ENCODE assay signal across 20 mouse cellular contexts in the genomic region with DNA sequence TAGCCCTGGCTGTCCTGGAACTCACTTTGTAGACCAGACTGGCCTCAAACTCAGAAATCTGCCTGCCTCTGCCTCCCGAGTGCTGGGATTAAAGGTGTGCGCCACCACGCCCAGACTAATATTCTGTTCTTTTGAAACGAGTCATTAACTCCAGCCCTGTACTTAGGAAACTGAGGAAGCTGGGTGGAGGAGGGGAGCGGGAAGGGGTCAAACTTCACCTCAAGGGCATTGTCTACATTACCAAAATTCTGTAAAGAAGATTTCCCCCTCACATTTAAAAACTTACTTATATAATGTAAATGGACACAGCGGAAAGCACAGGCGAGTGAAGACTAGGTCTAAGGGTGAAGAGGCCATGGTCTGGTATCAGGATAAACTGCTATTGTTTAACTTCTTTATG. TPM values are rescaled to one million over a fixed set of nuclear protein-coding genes. Genes with fewer than 3 reads are reported as not detected.
DNase-seq lines count a peak whose midpoint lies in the region; ATAC-seq and TF ChIP-seq lines count a peak whose summit lies in the region.
"Had no signal": no experiment of that assay in that cellular context is flagged by ENCODE, and none has a peak within 500 bp of the region (broad histone marks: within the 10 kb centered on the region; RNA-seq: fewer than 3 reads in every experiment).

No protein-coding gene starts in this region.

- H3K4me2 ChIP-seq in kidney, embryonic 16.5 days (replicated peaks; ENCODE audit: low read depth, low read length) = no peak overlapping the region
- no peak overlapping the region for H3K4me2 ChIP-seq in lung, embryonic 14.5 days
- H3K4me2 ChIP-seq: forebrain, embryonic 13.5 days; heart, embryonic 11.5 days; heart, embryonic 15.5 days; hindbrain, embryonic 14.5 days had no signal

- WGBS in kidney, embryonic 16.5 days = 84% methylated on average over 7 of the region's 7 CpGs
- 85% methylated on average over 7 of the region's 7 CpGs for WGBS in lung, embryonic 14.5 days

- H3K4me3 ChIP-seq in kidney, embryonic 16.5 days (ENCODE audit: low read length) = no peak overlapping the region
- no peak overlapping the region for H3K4me3 ChIP-seq in lung, embryonic 14.5 days (ENCODE audit: low read depth, low read length)
- H3K4me3 ChIP-seq: embryonic facial prominence, embryonic 10.5 days; forebrain, embryonic 13.5 days; heart, embryonic 15.5 days; hindbrain, embryonic 10.5 days had no signal

- TF ChIP-seq CTCF in lung, embryonic 14.5 days (IDR thresholded peaks at IDR 0.05; ENCODE audit: low read depth) = no peak

- no peaks in the 10 kb centered on the region for H3K27me3 ChIP-seq in kidney, embryonic 16.5 days (ENCODE audit: insufficient read depth, low read length)
- no peaks in the 10 kb centered on the region for H3K27me3 ChIP-seq in lung, embryonic 14.5 days (ENCODE audit: insufficient read depth, low read length)
- H3K27me3 ChIP-seq: forebrain, embryonic 13.5 days; heart, embryonic 15.5 days had no signal

- no peak for ATAC-seq in kidney, embryonic 16.5 days (ENCODE audit: low FRiP score, low TSS enrichment)
- no peak for ATAC-seq in lung, embryonic 14.5 days (ENCODE audit: insufficient read depth)
- ATAC-seq: forebrain, embryonic 13.5 days; forebrain, postnatal 0 days; Patski had no signal

- H3K4me1 ChIP-seq in kidney, embryonic 16.5 days (ENCODE audit: insufficient read depth, low read length) = no peaks in the 10 kb centered on the region
- H3K4me1 ChIP-seq in lung, embryonic 14.5 days (ENCODE audit: insufficient read depth) = no peaks in the 10 kb centered on the region
- H3K4me1 ChIP-seq: embryonic facial prominence, embryonic 10.5 days; forebrain, embryonic 13.5 days; heart, embryonic 15.5 days; hindbrain, embryonic 10.5 days had no signal

- H3K27ac ChIP-seq in kidney, embryonic 16.5 days (ENCODE audit: low read length) = peak overlapping the region; percentile 67; the same call in 1 of the 2 replicates
- H3K27ac ChIP-seq in lung, embryonic 14.5 days (ENCODE audit: low read depth) = peak overlapping the region; percentile 13; the same call in 1 of the 2 replicates
- H3K27ac ChIP-seq: embryonic facial prominence, embryonic 10.5 days; forebrain, embryonic 13.5 days; hindbrain, embryonic 10.5 days; hindbrain, embryonic 14.5 days had no signal

- no peak overlapping the region for H3K9ac ChIP-seq in kidney, embryonic 16.5 days (replicated peaks; ENCODE audit: low read length)
- no peak overlapping the region for H3K9ac ChIP-seq in lung, embryonic 14.5 days
- H3K9ac ChIP-seq: forebrain, embryonic 13.5 days; forebrain, postnatal 0 days; heart, embryonic 15.5 days; hindbrain, embryonic 14.5 days had no signal

- H3K9me3 ChIP-seq in kidney, embryonic 16.5 days (ENCODE audit: low read length) = no peaks in the 10 kb centered on the region
- no peaks in the 10 kb centered on the region for H3K9me3 ChIP-seq in lung, embryonic 14.5 days (ENCODE audit: low read depth, low read length)
- H3K9me3 ChIP-seq: embryonic facial prominence, embryonic 10.5 days; forebrain, embryonic 13.5 days; heart, embryonic 15.5 days; hindbrain, embryonic 10.5 days had no signal

- no peaks in the 10 kb centered on the region for H3K36me3 ChIP-seq in kidney, embryonic 16.5 days (ENCODE audit: insufficient read depth, low read length)
- no peaks in the 10 kb centered on the region for H3K36me3 ChIP-seq in lung, embryonic 14.5 days (ENCODE audit: insufficient read depth)
- H3K36me3 ChIP-seq: embryonic facial prominence, embryonic 10.5 days; heart, embryonic 15.5 days; hindbrain, embryonic 10.5 days had no signal

- DNase-seq in kidney, postnatal 25 days = no peak
- DNase-seq in lung, embryonic 14.5 days = no peak
- no peak for DNase-seq in lung, postnatal 36 days
- DNase-seq in ES-CJ7 (ENCODE audit: low read depth, low spot score) = peak; percentile 63
- DNase-seq in urinary bladder, postnatal 14 days (ENCODE audit: low spot score) = no peak
- DNase-seq: adrenal gland, postnatal 25 days; cerebellum, adult 2 months; cerebellum, postnatal 10 days; forebrain, postnatal 0 days; gastrocnemius, postnatal 25 days had no signal

RNA-seq across cellular contexts. Expression of a gene that starts 24.4 kb away (rescaled TPM):
- 42.6 and 44.5 TPM in 2 replicates for polyA plus RNA-seq in kidney, embryonic 16.5 days (2015; fragmentation: Nextera tagmentation; extraction: Ambion mirVana)
- 29.0 and 33.9 TPM in 2 replicates for polyA plus RNA-seq in lung, embryonic 14.5 days (2014; fragmentation: Nextera tagmentation; extraction: Ambion mirVana)

RNA-seq across cellular contexts. Expression of a gene that starts 24.5 kb away (rescaled TPM):
- polyA plus RNA-seq in kidney, embryonic 16.5 days (2015; fragmentation: Nextera tagmentation; extraction: Ambion mirVana) = 130 and 136 TPM in 2 replicates
- 105 and 111 TPM in 2 replicates for polyA plus RNA-seq in lung, embryonic 14.5 days (2014; fragmentation: Nextera tagmentation; extraction: Ambion mirVana)

RNA-seq across cellular contexts. Expression of a gene that starts 41.4 kb away (rescaled TPM):
- polyA plus RNA-seq in kidney, embryonic 16.5 days (2015; fragmentation: Nextera tagmentation; extraction: Ambion mirVana) = 18.1 and 22.2 TPM in 2 replicates
- 37.6 and 42.6 TPM in 2 replicates for polyA plus RNA-seq in lung, embryonic 14.5 days (2014; fragmentation: Nextera tagmentation; extraction: Ambion mirVana)
- polyA plus RNA-seq: Patski had no signal

RNA-seq across cellular contexts. Expression of a gene that starts 44.9 kb away (rescaled TPM):
- 38.2 and 40.3 TPM in 2 replicates for polyA plus RNA-seq in kidney, embryonic 16.5 days (2015; fragmentation: Nextera tagmentation; extraction: Ambion mirVana)
- polyA plus RNA-seq in lung, embryonic 14.5 days (2014; fragmentation: Nextera tagmentation; extraction: Ambion mirVana) = 38.2 and 39.8 TPM in 2 replicates

RNA-seq across cellular contexts. Expression of a gene that starts 55.6 kb away (rescaled TPM):
- not detected in 2 replicates for polyA plus RNA-seq in kidney, embryonic 16.5 days (2015; fragmentation: Nextera tagmentation; extraction: Ambion mirVana)
- polyA plus RNA-seq in lung, embryonic 14.5 days (2014; fragmentation: Nextera tagmentation; extraction: Ambion mirVana) = not detected in 2 replicates
- polyA plus RNA-seq: adrenal gland, adult 2 months; cerebellum, adult 2 months; embryonic facial prominence, embryonic 10.5 days; embryonic facial prominence, embryonic 14.5 days; forebrain, embryonic 13.5 days; forebrain, postnatal 0 days; heart, embryonic 15.5 days; hindbrain, embryonic 10.5 days; hindbrain, embryonic 14.5 days; Patski had no signal
